Mouse (Mus musculus) gastrocnemius, adult 2 months (tissue): ENCODE results near the gene Ino80b. TPM values are rescaled to one million over a fixed set of nuclear protein-coding genes. Genes with fewer than 3 reads are reported as not detected.

Source experiments
- DNase-seq: peaks from one replicate; pipeline ENCODE4 v3.0.0; 2022
- H3K27ac ChIP-seq: fragments of 200-600 bp; 2 replicates; pipeline ENCODE4 v1.8.1; 2022; ENCODE audit warnings: mild to moderate bottlenecking
- H3K4me3 ChIP-seq: fragments of 200-600 bp; 2 replicates; pipeline ENCODE4 v1.8.1; 2022; ENCODE audit warnings: mild to moderate bottlenecking, moderate library complexity
- CTCF ChIP-seq: fragments of 200-600 bp; IDR thresholded peaks from 2 replicates; pipeline ENCODE4 v1.8.1; 2022; ENCODE audit warnings: antibody characterized with exemption, mild to moderate bottlenecking, moderate library complexity
- intact Hi-C: fragments of 180-260 bp; cut with DNase I; formaldehyde crosslinking; loops from one replicate; pipeline ENCODE4 v1.15.1; 2025
- total RNA-seq, 2 experiments: library from RNA; stranded (reverse); gene quantifications; 2 replicates each; pipeline ENCODE4 v1.2.3; 2021

Gene Ino80b
- total RNA-seq, 2 experiments from 2014 or later: 13.7 to 16.3 TPM

DNA sequence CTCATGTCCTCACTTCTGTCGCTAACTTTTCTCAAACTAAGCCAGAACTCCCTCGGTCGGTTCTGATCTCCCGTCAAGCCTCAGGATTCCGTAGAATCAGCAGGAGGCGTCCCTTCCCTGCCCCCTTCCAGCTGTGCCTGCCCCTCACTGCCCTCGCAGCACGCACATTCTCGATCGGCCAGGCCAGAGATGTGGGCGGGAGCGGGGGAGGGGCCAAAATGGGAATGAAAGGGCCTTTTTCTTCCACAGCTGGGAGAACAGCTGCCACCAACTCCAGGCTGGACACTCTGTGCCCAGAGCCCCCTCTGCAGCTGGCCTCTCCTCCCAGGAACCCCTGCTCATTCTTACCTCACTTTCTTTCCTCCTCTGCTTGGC, 12.3 kb upstream of the Ino80b start:
- no peak for TF ChIP-seq CTCF
- Histone ChIP-seq H3K4me3 (peak overlapping the region; percentile 92), H3K27ac (peak overlapping the region; percentile 99)
- DNase-seq: peak; percentile 95
- intact Hi-C loops: no loop called here

DNA sequence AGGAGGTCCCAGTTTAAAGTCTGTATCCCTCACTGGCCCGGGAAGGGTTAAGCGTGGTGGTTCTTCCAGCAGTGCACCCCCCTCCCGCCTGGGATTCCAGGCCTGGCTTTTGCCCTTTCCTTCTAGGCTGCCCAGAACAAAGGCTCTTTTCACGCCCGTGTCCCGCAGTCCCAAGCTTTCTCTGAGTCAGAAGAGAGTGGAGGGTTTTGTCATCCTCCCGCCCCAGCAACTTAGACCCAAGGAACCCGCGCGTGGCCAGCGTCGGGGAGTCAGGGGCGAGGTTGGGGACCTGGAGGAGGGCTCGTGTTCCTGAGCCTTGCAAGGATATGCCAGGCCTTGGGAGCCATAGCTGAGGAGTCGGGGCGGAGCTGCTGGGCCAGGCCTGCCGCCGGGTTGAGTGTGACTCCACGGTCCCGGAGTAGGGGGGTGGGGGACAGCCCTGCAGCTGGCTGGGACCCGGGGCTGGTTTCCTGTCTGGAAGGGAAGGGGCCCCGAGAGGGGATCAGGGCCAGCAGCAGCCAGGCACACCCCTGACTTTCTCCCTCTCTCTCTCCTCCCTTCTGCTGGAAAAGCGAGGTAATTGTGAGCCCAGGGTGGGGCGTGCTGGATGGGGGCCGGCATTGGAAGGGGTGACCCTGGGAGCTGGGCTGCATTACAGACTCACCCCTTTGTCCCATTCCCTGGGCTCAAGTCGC, 11.8 kb upstream of the Ino80b start:
- DNase-seq: peak; percentile 87
- intact Hi-C loops: no loop called here
- H3K27ac ChIP-seq: peak overlapping the region; percentile 99
- H3K4me3 ChIP-seq: peak overlapping the region; percentile 92
- TF ChIP-seq CTCF: no peak

DNA sequence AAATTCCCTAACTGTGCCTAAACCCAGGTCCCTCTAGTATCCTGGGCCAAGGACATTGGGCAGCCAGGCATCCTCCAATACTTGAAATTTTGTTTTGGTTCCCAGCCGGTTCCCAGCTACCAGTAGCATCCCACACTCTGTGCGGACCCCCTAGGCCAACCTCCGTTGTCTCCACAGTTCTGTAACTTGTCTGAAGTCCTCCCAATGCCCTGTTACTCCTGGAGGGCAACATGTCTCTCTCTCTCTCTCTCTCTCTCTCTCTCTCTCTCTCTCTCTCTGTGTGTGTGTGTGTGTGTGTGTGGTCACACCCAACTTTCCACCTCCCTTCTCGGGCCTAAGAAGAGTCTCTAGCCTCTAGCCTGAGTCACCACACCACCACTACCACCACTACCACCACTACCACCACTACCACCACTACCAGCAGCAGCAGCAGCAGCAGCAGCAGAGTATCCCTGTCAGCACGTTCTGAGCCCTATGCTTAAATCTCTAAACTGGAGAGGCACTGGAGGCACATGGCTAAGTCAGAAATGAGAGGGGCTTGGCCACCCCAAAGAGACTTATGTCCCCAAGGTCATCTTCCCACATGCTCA, 11.2 kb upstream of the Ino80b start:
- no peak for DNase-seq
- H3K27ac ChIP-seq: peak overlapping the region; percentile 99
- intact Hi-C loops: no loop called here
- H3K4me3 ChIP-seq: peak overlapping the region; percentile 92
- TF ChIP-seq CTCF: no peak

DNA sequence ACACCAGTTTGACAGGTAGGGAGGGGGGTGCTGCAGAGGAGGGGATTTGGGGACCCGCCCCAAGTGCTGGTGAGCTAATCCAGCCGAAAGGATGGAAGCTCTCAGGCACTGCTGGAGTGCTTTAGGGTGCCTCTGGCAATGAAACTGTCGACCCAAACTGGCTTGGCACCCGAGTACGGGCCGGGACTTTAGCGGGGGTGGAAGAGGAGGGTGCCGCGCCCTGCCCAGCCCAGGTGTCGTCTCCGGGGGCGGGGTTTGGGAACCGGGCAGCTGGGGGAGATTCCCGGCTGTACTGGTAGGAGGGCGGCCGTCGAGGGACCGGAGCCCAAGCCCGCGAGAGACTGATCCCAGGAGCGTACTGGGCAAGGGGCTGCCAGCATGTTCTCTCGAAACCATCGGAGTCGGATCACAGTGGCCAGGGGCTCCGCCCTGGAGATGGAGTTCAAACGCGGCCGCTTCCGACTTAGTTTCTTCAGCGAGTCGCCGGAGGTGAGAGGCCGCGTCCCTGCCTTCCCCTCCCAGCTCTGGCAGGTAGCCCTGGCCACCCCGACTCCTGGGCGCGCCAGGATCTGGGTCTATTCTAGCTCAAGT, 10.4 kb upstream of the Ino80b start:
- Histone ChIP-seq H3K27ac (peak overlapping the region; percentile 99), H3K4me3 (peak overlapping the region; percentile 92)
- no peak for TF ChIP-seq CTCF
- intact Hi-C loops: no loop called here
- DNase-seq: peak; percentile 81

DNA sequence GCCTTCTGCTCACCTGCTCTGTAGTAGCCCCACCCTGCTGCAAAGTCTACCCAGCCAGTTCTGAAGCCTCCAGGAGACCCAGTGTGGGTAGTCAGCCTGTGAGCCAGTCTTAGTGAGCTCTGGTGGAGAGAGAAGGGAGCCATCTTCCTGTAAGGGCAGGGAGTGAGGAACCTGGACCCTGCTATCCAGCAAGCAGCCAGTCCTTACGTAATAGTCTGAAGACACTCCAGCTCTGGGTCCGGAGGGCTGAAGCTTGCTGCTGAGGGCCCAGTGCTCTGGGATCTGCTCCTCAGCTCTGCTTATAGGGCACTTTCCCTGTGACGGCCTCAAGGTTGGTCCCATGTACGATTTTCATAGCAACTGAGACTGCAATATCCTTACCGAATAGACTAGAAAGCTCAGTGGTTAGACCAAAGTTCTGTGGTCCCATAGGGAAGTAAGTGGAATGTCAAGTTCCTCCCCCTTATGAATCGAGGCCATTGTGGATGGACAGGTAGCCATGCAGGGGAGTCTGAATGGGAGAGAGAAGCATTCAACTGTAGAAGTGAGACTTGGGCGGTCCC, 9.8 kb upstream of the Ino80b start, which contains the start of gene Rtkn:
Gene Rtkn, plus strand, starts transcription at position 513 of the 563 bp plus-strand sequence.
- TF ChIP-seq CTCF: no peak
- no peak for DNase-seq
- Histone ChIP-seq H3K27ac (peak within 1 kb of the TSS; percentile 99), H3K4me3 (peak within 1 kb of the TSS; percentile 92)
- intact Hi-C loops: no loop called here

DNA sequence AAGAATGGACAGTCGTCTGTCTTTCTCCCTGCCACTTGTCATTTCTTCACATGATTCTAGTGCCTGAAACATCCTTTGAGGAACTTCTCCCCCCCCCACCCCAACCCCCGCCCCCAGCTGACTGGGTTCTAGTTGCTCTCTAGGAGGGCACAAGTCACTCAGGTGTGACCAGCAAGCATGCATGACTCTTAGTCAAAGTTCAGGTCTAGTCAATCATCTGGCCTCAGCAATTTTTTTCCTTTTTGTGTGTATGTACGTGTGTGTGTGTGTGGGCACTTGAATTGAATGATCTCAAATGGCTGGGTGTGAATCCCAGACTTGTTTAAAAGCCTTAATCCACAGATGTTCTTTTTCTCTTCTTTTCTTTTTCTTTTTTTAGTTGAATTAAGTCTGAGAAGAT, 9.0 kb upstream of the Ino80b start:
- TF ChIP-seq CTCF: no peak
- Histone ChIP-seq H3K4me3 (no peak overlapping the region), H3K27ac (no peak overlapping the region)
- no peak for DNase-seq
- intact Hi-C loops: no loop called here

DNA sequence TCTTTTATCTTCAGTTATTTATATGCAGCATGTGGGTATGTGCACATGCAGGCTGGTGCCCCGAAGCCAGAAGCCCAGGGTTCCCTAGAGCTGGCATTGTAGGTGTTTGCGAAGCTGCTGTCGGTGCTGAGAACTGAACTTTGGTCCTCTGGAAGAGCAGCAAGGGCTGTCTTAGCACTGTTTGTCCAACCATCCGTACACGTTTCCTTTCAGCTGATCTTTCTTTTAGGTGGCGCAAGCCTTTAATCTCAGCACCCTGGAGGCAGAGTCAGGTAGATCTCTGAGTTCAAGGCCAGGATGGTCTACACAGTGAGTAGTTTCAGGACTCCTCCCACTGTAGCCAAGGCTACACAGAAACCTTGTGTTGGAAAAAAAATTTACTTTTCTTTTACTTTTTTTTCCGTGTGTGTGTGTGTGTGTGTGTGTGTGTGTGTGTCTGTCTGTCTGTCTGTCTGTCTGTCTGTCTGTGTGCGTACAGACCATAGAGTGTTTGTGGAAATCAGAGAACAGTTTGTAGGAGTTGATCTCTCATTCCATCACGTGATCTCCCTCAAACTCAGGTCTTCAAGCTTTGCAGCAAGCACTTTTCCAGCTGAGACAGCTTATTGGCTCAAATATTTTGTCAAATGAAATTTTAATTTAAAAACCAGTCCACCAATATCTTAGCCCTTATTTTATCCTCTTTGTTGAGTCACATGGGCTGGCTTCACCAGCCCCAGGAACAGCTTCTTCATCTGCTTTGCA, 7.1 kb upstream of the Ino80b start:
- intact Hi-C loops: no loop called here
- no peak for TF ChIP-seq CTCF
- peak; percentile 4 for DNase-seq
- no peak overlapping the region for H3K4me3 ChIP-seq
- peak overlapping the region; percentile 13; the same call in 1 of the 2 replicates for H3K27ac ChIP-seq

DNA sequence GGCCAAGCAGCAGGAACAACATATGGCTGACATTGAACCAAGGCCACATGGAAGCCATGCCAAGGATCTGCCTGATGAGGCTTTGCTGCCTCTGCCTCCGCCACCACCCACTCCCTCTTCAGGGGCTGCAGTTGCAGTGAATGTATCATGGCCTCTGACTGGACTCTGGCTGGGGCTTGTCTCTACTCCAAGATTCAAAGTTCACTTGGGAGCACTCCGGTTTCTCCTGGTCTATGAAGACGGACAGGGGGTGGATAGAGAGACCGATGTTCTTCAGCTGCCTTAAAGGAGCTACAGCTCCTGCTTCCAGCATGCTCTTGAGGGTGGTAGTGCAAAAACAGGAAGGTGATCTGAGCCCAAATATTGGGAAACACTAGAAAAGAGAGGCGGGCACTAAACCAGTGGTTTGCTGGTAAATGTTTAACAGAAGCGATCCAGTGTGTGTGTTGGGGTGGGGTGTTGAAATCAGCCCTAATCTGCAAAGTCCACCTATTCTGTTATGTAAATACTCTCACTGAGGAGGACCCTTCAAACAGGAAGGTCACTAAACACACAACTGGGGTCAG, 6.3 kb upstream of the Ino80b start:
- TF ChIP-seq CTCF: no peak
- Histone ChIP-seq H3K4me3 (no peak overlapping the region), H3K27ac (peak overlapping the region; percentile 13; the same call in 1 of the 2 replicates)
- intact Hi-C loops: no loop called here
- peak; percentile 13 for DNase-seq

DNA sequence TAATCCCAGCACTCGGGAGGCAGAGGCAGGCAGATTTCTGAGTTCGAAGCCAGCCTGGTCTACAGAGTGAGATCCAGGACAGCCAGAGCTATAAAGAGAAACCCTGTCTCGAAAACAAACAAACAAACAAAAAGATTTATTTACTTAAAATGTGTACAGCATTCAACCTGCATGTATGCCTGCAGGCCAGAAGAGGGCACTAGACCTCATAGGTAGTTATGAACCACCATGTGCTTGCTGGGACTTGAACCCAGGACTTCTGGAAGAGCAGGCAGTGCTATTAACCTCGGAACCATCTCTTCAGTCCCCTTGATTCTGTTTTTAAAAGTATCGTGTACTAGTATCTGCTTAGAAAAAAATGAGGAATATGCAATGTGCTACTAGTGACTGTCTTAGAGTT, 2.2 kb upstream of the Ino80b start:
- intact Hi-C loops: no loop called here
- Histone ChIP-seq H3K27ac (no peak overlapping the region), H3K4me3 (no peak overlapping the region)
- peak; percentile 2 for DNase-seq
- TF ChIP-seq CTCF: peak; percentile 52

DNA sequence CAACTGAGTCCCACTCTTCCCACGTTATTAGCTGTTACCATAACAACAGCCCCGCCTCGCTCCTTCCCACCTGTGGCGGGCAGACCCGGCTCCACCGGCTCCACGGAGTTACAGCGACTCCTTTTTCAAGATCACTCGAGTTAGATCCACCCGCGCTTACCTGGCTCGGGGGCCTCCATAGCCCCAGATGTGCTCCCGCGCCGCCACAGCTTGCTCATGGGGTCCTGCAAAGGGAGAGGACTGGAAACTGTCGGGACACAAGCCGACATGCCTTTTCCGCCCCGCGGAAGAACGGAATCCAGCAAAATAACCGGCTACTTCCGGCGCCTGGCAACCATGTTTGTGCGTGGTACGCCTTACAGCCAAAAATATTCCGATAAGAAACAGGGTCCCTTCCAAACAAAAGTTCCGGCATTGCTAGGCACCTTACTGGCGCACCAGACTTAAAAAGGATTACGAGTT, 349 bp downstream of the Ino80b start:
- H3K27ac ChIP-seq: peak overlapping the region; percentile 91
- no peak for TF ChIP-seq CTCF
- intact Hi-C loops: no loop called here
- H3K4me3 ChIP-seq: peak overlapping the region; percentile 84
- peak; percentile 93 for DNase-seq

DNA sequence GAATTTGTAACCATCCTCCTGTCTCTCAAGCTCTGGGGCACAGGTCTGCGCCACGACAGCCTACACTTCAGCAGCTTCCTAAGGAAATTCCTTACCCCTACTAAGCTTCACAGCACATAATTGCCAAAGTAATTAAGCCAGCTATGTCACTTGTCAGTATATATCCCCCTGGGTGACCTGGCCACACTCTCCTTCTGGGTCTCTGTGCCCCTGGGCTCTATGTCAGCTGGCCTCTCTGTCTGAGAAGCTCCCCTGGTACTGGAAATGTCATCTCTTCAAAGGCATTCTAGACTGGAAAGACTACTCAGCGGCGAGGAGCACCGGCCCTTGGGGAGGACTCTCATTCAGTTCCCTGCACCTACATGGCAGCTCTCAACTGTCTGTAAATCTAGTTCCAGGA, 2.3 kb downstream of the Ino80b start:
- H3K27ac ChIP-seq: no peak overlapping the region
- TF ChIP-seq CTCF: no peak
- no peak overlapping the region for H3K4me3 ChIP-seq
- intact Hi-C loops: no loop called here
- DNase-seq: peak; percentile 12
